Mouse (Mus musculus): ENCODE data around the gene Mtss1l.

Gene Mtss1l

DNA sequence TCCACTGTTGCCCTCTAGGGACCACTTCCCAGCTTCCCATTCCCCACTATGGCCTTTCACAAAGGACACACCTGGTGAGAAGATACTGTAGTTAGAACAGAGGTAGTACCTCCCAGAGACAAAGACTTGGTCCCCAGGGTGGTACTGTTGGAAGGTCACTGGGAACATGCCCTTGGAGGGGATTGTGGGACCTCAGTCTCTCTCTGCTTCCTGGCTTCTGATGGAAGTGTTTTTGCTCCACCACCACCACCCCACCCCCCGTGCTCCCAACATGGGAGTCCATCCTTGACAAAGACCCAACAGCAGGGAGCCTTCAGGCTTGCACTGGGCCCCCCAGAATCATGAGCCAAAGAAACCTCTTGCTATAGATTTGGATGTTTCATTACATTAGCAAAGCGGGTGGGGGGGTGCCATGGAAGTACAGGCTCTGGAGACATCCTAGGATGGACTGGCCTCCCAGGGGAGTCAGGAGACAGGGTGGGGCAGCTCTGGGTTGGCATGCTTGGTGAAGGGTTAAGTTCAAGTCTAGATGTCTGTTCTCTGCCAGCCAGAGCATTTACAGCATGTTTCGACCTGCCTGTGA is 14.9 kb upstream of the Mtss1l start:
- DNase-seq (ENCODE audit: low spot score in 2 of 2) = no peak

DNA sequence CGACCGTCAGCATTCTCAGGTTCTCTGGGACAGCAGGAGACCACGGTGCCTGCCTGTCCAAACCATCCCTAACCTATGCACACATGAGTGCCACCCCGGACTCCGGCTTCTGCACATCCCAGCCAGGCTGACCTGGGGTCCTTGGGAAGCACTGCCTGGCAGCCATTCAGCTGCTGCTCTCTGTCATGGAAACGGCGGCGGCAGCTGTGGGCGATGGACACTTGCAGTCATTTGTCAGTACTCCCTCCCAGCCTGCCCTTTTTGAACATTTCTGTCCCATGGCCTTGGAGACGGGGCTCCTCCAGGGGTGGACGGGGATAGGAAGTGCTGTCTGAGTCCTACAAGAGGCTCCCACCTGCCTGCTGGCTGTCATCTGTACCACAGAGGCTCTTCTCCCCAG is 12.8 kb upstream of the Mtss1l start:
- no peak for DNase-seq (ENCODE audit: low spot score in 2 of 2)

DNA sequence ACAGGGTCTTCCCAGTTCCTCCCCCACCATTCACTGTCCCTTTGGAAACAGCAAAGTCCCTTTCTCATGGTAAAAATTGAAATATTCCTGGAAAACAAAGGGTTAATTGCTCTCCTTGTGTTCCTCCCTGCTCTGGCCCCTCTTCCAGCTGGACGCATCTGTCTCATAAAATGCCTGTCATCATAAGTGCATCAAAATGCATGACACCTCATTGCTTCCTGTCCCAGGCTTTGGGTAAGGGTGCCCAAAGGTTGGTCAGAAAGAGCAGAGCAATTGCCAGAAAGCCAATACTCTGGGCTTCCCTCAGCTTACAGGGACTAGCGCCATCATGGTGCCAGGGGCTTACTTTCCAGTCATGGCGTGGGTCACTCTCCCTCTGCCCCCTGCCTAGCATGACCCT is 10.7 kb upstream of the Mtss1l start:
- no peak for DNase-seq (ENCODE audit: low spot score in 2 of 2)

DNA sequence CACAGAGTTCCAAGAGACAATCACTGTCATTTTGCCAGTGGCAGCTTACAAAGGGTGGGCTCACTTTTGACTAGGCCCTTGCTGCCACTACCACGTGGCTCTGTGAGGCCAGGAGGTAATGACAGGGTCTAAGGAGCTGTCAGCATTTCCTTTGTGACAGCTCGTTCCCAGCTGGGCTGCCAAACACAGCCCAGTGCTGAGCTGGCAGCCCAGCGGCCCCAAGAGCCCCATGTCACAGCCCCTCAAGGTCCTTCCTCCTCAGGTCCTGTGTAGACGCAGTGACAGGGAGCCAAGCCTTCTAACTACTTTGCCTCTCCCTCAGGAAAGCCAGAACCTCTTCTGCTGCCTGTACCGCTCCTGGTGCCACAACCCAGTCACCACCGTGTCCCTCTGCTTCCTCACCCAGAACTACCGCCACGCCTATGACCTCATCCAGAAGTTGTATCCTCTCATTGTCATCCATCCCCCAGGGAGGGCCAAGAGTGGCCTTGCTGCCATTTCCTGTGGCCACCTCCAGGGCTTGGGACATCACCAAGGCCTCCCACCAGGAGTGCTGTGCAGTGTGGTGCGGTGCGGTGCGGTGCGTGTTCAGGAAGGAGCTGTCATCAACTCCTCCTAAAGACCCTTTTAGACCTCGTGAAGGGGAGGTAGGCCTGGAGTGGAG is 9.9 kb upstream of the Mtss1l start:
- DNase-seq (ENCODE audit: low spot score in 2 of 2) = no peak

DNA sequence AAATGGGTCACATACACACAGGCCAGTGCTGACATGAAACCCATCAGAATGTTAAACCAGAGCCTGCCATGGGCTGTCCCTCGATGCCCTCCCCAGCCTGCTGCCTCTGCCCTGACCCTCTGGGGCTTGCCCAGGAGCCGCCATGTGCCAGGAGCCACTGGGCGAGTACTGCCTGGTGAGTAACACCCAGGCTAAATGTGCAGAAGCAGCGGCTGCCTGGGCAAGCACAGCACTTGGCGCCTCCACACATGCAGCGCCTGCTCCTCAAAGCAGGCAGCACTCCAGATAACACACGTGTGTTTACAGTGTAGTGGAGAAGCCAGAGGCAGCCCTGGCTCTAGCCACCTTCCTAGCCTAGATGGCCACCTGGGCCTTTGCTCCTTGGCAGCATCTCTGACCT is 8.2 kb upstream of the Mtss1l start:
- no peak for DNase-seq (ENCODE audit: low spot score in 2 of 2)

DNA sequence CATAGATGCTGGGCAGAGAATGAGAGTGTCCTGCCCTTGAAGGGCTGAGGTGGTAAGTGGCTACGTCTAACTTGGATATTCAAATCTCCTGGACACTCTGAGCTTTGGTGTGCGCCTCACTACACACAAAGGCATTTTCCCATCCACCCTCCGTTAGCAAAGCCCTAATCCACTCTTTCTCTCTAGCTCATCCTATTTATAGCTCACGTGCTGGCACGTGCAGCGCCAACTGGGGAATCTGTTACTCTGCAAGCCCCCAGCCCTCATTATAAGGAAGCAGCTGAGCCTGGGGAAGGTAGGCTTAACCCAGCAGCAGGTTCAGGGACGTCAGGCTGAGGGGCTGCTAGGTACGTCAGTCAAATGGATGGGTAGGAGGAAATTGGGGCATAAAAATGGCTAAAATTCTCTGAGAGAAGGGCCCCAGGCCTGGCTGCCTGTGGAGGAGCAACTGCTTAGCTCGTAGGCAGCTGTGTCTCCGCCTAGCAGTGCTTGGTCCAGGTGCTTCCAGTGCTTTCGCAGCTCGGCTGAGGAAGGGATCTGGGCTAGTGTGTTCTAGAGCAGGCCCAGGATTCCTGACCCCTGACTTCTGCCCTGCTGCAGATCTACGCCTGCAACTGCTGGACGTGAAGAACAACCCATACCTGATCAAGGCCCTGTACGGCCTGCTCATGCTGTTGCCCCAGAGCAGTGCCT is 6.3 kb upstream of the Mtss1l start:
- no peak for DNase-seq (ENCODE audit: low spot score in 2 of 2)

DNA sequence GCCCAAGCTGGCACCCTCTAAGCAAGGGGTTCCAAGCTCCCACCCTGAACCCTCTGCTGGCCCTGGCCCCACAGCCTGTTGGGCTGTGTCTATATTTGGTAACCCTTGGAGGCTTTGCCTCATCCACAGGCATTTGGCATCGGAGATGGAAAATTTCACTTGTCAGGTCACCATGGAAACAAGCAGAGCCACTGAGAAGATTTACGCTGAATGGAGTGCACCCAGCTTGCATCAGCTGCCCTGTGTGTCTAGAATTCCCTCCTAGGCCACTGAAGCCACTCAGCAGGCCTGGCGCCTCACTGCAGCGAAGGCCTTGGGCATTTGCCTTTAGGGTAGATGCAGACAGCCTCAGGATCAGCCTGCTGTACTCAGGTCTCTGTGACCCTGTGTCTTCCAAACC is 5.2 kb upstream of the Mtss1l start:
- DNase-seq (ENCODE audit: low spot score in 2 of 2) = peak; percentile 77 to 81

DNA sequence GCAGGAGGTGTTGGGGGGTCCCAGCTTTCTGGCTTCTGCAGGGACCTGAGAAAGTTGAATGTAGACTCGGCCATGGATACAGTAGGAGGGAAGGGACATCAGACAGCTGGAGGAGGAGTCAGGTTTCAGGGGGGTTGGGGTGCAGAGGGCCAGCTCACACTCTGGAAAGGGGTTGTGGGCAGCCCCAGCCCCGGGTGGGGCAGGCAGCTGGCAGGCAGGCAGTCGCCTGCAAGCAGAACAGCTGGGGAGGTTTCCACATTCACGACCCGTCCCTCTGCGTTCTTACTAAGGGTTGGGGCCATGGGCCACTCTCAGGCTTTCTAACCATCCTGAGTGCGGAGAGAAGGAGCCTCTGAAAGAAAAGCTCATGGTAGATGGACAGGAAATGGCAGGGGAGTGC is 4.1 kb upstream of the Mtss1l start:
- no peak for DNase-seq (ENCODE audit: low spot score in 2 of 2)

DNA sequence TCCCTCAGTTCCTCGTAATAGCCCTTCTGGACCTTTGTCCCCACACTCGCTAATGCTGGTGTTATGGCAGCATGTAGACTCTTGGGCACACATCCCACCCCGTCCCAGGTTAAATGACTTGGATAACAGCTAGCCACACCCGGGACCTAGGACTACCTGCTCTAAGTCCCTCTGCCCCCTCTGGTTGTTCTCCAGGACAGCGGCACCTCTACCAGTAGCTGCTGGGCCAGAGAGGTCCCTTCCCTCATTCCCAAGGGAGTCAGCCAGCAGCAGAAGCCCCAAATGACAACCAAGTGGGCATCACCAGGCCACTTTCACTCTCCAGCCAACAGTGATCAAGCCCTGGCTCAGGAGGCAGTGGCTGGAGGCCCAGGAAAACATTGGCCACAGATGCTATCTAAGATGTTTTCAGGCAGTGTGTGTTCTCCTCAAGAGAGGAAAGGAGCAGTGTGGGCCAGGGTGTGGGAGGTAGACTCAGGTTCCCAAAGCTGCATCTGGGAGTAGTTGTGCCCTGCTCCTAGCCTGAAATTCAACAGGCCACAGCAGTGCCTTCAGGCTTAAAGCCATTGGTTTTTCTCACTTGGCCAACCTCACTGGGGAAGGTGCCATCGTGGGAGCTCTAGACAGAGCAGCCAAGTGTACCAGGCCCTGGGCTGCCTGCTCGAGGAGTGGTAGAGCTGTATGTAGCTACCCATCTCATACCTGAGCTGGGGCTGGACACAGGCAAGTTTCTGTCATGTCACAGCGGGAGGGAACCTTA is 2.9 kb upstream of the Mtss1l start:
- DNase-seq (ENCODE audit: low spot score in 2 of 2) = no peak

DNA sequence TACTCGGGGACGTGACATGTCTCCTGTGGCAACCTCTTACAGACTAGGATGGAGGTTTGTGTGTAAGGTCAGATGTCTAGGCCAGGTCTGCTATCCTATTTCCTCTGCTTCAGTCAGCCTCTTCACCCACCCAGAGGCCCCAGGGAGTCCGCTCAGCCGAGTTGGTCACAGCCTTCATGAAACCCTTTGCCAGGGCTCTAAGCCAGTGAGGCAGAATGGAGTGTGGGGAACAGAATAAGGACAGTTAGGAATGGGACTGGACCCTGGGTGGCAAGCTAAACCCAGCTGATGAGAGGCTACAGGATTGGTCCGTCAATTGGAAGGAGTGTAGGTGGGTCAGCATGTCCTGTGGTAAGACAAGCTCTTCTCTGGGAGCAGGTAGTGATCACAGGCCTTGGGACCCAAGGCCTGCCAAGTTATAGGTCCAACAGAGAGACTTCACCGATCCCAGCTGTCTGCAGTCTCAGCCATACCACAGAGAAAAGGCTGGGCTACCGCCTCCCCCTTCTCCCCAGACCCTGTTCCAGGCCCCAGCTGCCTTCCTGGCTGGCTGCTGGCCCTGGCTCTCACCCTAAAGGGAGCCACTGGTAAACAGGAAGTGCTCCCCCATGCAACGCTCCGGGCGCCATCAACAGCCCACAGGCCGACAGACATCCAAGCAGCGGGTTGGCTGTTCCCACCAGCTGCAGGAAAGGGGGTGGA is 2.2 kb upstream of the Mtss1l start:
- DNase-seq (ENCODE audit: low spot score in 2 of 2) = no peak

DNA sequence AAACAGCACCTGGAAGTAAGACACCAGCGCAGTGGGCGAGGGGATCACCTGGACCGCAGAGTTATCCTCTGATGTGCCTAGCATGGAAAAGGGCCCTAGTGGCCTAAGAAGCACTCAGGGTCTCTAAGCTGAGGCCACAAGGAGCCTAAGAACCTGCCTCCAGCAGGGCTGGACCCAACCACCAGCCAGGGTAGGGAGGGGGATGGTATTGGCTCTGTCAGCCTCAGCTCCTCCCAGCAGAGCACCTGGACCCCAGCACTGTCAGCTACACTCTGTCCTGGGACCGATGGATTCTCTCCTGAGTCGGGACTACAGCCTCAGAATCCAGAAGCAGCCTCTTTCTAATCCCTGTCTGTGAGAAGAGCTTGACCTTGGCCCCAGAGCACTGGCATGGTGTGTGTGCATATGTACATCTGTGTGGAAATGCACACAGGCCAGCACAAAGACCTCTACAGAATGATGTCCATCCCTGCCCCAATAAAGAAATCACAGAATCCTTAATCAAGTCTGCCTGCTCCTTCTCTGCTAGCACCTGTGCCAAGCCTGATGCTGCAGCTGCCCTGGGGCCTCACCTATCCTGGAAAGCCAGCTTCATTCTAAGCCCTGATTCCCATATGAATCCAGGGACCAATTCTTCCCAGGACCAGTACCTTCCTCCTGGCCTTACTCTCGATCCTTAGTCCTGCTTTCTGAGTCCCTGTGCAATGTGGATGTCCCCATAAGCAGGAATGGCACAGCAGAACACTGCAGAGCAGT is 1.2 kb upstream of the Mtss1l start:
- DNase-seq (ENCODE audit: low spot score in 2 of 2) = no peak

DNA sequence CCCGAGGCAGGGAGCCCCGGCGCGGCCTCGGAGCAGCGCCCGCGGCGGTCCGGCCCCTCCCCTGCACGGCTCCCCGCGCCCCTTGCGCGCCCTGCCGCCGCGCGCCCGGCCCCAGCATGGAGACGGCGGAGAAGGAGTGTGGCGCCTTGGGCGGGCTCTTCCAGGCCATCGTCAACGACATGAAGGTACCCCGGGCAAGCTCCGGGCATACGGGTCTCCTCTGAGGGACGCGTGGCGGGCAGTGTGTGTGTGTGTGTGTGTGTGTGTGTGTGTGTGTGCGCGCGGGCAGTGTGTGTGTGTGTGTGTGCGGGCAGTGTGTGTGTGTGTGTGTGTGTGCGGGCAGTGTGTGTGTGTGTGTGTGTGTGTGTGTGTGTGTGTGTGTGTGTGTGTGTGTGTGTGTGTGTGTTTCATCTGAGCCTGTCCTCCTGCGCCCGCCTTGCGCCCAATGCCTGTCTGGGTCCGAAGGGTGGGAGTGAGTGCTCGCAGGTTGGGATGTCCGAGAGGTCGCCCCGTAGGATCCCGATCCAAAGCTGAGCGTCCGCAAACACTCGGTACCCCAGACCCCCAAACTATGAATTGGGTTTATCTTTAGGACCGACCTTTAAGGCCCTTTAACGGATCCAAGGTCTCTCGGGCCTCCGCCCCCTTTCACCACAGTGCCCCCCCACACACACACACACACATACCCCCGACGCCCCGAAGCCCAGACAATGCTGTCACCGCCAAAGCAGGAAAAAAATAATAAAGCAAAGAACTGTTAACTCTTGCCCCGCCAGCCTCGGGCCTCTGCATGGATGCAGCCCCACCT is 534 bp downstream of the Mtss1l start:
- DNase-seq (ENCODE audit: low spot score in 2 of 2) = no peak

DNA sequence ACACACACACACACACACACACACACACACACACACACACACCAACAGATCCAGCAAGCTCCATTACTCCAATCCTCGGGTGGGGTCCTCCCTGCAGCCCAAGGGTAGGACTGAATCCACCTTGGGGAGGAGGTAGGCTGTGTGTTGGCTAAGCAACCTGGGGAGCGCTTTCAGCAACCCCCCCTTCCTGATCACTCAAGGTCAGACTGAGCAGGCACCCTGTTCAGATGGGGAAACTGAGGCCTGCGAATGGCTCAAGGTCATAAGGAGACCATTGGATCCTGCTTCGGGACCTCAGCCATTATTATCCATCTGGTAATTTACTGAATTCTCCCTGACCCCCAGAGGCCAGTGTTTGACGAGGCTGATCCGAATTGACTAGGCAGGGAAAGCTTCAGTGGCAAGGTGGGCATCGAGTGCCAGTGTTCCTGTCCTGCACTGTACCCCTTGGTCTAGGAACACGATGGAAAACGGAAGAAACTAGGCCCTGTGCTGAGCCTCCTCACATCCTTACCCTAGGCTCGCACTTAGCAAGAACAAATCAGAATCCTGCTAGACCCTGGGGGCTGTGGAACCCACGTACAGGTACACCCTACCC is 1.2 kb downstream of the Mtss1l start:
- no peak for DNase-seq (ENCODE audit: low spot score in 2 of 2)

DNA sequence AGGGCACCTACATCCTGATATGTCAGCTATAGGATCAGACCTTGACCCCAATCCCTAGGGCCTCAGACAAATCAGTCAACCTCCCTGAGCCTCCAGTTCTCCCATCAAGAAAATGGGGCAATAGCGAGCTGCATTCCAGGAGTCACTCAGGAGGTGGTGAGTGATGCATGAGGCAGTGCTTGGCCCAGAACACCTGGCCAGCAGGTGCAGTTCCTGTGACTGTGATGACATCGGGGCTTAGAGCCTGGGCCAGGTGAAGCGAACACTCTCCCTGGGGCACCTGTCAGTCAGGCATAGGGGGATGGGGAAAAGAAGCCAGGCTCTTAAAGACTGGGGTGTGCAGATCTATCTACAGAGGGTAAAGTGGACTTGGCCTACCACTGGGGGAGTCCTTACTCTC is 3.2 kb downstream of the Mtss1l start:
- no peak for DNase-seq (ENCODE audit: low spot score in 2 of 2)

DNA sequence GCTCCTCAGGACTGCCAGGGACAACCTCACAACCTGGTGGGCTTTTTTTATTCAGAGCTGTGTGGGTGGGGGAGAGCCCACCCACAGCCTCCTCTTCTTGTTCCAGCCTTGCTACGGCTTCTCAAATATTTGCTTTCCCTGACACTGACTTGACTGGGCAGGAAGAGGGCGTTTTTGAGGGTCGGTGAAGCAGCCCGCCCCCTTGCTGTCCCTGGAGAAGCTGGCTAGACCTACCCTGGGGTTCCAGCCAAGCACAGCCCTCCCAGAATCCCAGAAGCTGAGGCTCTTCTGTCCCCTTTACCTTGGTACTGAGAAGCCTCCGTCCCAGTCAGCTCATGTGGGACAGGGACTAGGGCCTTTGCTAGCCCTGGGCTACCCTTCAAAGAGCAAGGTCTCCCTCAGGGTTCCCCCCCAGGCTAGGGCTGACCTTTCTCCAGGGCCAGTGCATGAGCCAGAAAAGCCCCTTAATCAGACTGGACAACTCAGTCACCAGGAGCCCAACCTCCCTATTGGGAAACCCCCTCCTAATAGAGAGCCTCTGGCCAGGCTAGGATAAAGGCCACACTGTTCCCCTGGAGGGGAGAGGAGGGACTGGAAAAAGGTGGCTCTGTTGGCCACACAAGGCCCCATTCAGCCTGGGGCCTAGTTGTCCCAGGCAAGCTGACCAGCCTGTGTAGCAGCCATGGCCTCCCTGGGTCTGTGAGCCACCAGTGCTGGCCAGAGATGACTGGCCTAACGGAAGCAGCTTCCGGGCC is 4.0 kb downstream of the Mtss1l start:
- DNase-seq (ENCODE audit: low spot score in 2 of 2) = no peak

DNA sequence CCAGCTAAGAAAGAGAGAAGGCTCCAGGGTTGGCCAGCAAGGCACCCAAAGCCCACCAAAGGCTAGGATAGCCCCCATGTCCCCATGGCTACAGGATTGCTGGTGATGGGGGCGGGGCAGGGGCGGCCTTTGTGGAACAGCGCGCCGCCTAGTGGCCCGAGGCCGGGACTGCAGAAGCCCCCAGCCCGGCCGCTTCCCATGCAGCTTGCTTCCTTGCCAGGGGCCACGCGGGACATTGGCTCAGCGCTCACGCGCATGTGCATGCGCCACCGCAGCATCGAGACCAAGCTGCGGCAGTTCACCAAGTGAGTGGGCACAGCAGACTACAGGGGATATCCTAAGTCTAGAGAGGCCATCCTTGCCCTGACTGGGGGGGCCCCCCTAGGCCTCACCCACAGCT is 5.6 kb downstream of the Mtss1l start:
- DNase-seq (ENCODE audit: low spot score in 2 of 2) = peak in 1 of 2 experiments; percentile 63

DNA sequence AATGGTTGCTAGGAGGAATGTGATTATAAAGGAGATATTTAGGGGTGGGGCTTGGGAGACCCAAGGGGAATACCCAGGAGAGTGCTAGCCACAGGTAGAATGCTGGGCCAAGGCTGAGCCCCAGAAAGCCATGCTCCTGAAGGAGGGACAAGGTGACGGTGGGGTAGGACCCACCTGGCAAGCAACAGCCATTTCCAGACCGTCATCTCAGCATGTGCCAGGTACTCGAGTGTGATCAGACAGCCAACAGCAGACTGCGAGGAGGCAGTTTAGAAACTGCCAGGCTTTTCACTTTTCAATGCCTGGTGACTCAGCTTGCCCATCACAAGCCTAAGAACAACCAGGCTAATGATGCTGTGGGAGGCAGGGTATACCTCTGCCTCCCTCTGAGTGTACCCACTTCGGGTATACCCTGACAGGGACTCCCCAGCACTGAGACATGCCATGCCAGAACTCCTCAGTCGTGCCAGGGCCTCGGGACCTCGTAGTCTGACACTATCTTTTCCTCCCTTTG is 10.1 kb downstream of the Mtss1l start:
- peak in 1 of 2 experiments; percentile 58 for DNase-seq (ENCODE audit: low spot score in 2 of 2)

DNA sequence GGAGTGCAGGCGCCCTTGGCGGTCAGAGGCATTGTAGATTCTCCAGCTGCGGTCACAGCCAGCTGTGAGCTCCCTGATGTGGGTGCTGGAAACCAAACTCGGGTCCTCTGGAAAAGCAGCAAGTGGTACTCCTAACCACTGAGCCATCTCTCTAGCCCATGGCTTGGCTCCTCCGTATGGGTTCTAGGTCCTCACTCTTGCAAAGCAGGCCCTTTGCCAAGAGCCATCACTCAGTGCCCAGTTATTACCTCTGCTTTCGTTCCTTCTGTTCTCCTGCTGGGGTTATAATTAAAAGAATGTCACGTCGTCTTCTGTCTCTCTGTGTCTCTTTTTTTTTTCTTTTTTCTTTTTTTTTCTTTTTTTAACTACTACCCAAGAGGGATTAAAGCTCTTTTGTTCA is 11.8 kb downstream of the Mtss1l start:
- DNase-seq (ENCODE audit: low spot score in 2 of 2) = no peak

DNA sequence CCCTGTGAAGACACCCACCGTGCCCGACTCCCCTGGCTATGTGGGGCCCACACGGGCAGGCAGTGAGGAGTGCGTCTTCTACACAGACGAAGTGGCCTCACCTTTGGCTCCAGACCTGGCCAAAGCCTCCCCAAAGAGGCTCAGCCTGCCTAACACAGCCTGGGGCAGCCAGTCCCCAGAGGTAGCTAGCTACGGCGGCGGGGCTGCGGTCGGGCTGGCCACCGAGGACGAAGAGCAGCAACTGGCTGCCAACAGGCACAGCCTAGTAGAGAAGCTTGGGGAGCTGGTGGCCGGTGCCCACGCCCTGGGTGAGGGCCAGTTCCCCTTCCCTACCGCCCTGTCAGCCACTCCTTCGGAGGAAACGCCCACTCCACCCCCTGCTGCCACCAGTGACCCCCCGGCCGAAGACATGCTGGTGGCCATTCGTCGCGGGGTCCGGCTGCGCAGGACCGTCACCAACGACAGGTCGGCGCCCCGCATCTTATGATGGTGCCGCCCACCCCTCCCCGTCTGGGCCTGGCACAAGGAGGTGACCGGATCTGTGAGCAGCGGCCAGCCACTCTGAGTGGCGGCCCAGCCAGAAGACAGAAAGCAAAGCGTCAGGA is 17.4 kb downstream of the Mtss1l start:
- no peak for DNase-seq (ENCODE audit: low spot score in 2 of 2)

Measured in right cerebral cortex, adult 2 months (tissue).